Mouse (Mus musculus) heart, adult 2 months (tissue): Measurements from ENCODE around the gene Tlnrd1.

Source experiments
- CTCF ChIP-seq: fragments of 200-600 bp; IDR thresholded peaks from 2 replicates; pipeline ENCODE4 v1.8.1; 2022; ENCODE audit warnings: antibody characterized with exemption, mild to moderate bottlenecking, moderate library complexity
- EP300 ChIP-seq: fragments of 200-500 bp; IDR thresholded peaks from 2 replicates; pipeline ENCODE4 v1.6.1; 2011; ENCODE audit warnings: low read depth, low read length, control low read depth; ENCODE audit not compliant: insufficient read depth
- POLR2A ChIP-seq: fragments of 200-500 bp; IDR thresholded peaks from 2 replicates; pipeline ENCODE4 v1.6.1; 2011; ENCODE audit warnings: mild to moderate bottlenecking, low read depth, low read length, control low read depth; ENCODE audit not compliant: insufficient read depth

GRCm38 (mm10) chr7:83855203-83855602 is 28.9 kb downstream of the Tlnrd1 start:
- TF ChIP-seq POLR2A (no peak), EP300 (no peak), CTCF (no peak)
